Mouse (Mus musculus) forebrain, embryonic 11.5 days (tissue): ENCODE measurements at regions not wholly inside any gene's neighbourhood (a gene's known extent, or its start where the extent isn't known, plus 50 kb on each side); places are given as distances from the start of the nearest gene placed in this dataset.
"Not testable (repeated sequence)": the region's sequence is repeated elsewhere in the genome, so short reads cannot be mapped to it uniquely, and the experiment has no call there.

Source experiments
- ATAC-seq: fragments of 200-750 bp; cut with Nextera tagmentation; replicated peaks from 2 replicates; pipeline ENCODE4 v1.8.0; 2017; ENCODE audit warnings: moderate TSS enrichment; ENCODE audit not compliant: low FRiP score
- DNase-seq: peaks from one replicate; pipeline ENCODE4 v3.0.0-alpha.2; 2017; ENCODE audit warnings: low spot score
- H3K27ac ChIP-seq: fragments of 300-500 bp; sonication (generic); 2 replicates; pipeline ENCODE4 v1.5.1; 2014; ENCODE audit warnings: low read depth, low read length
- H3K27me3 ChIP-seq: fragments of 300-500 bp; sonication (generic); 2 replicates; pipeline ENCODE4 v1.6.1; 2014; ENCODE audit warnings: mild to moderate bottlenecking, low read length, mixed read lengths; ENCODE audit not compliant: control insufficient read depth, insufficient read depth
- H3K36me3 ChIP-seq: fragments of 300-500 bp; sonication (generic); 2 replicates; pipeline ENCODE4 v1.6.1; 2014; ENCODE audit warnings: mild to moderate bottlenecking, low read length, moderate library complexity, mixed read lengths; ENCODE audit not compliant: control insufficient read depth, insufficient read depth
- H3K4me1 ChIP-seq: fragments of 300-500 bp; sonication (generic); replicated peaks from 2 replicates; pipeline ENCODE4 v1.6.1; 2014; ENCODE audit warnings: low read length, mixed read lengths; ENCODE audit not compliant: control insufficient read depth, insufficient read depth
- H3K4me2 ChIP-seq: fragments of 300-500 bp; sonication (generic); 2 replicates; pipeline ENCODE4 v1.6.1; 2014; ENCODE audit warnings: low read depth, mild to moderate bottlenecking, low read length, moderate library complexity, mixed read lengths; ENCODE audit not compliant: severe bottlenecking
- H3K4me3 ChIP-seq: fragments of 300-500 bp; sonication (generic); 2 replicates; pipeline ENCODE4 v1.5.1; 2014; ENCODE audit warnings: low read depth, low read length
- H3K9ac ChIP-seq: fragments of 300-500 bp; sonication (generic); 2 replicates; pipeline ENCODE4 v1.6.1; 2014; ENCODE audit warnings: low read length
- H3K9me3 ChIP-seq: fragments of 300-500 bp; sonication (generic); 2 replicates; pipeline ENCODE4 v1.6.1; 2016; ENCODE audit warnings: low read length, mixed read lengths; ENCODE audit not compliant: control insufficient read depth
- WGBS: fragments of 180-500 bp; shearing (Covaris S2); extraction: QIAGEN DNeasy Blood & Tissue Kit; methylation state at CpG from one replicate; pipeline ENCODE4 v1.1.7; 2014; 5-methylcytosine and 5-hydroxymethylcytosine counted together

- H3K27ac ChIP-seq, result no peak overlapping the region
- ATAC-seq, result no peak
- DNase-seq, result no peak
- no peaks in the 10 kb centered on the region for H3K9me3 ChIP-seq
- H3K4me1 ChIP-seq, result no peaks in the 10 kb centered on the region
- no peak overlapping the region for H3K9ac ChIP-seq
- WGBS, result 88% methylated on average over 4 of the region's 4 CpGs
- no peak overlapping the region for H3K4me2 ChIP-seq
- H3K36me3 ChIP-seq, result no peaks in the 10 kb centered on the region
- H3K27me3 ChIP-seq, result no peaks in the 10 kb centered on the region
- H3K4me3 ChIP-seq, result no peak overlapping the region
Observed at GRCm38 (mm10) chr1:35202551-35202950, 352.8 kb downstream of the Plekhb2 start.

- H3K4me1 ChIP-seq, result no peaks in the 10 kb centered on the region
- no peak for ATAC-seq
- H3K4me3 ChIP-seq, result no peak overlapping the region
- no peak for DNase-seq
- H3K4me2 ChIP-seq, result no peak overlapping the region
- H3K9ac ChIP-seq, result no peak overlapping the region
- 87% methylated on average over 11 of the region's 11 CpGs for WGBS
- no peak overlapping the region for H3K27ac ChIP-seq
- no peaks in the 10 kb centered on the region for H3K36me3 ChIP-seq
- no peaks in the 10 kb centered on the region for H3K27me3 ChIP-seq
- H3K9me3 ChIP-seq, result no peaks in the 10 kb centered on the region
Observed at GRCm38 (mm10) chr1:35206834-35207529, 357.2 kb downstream of the Plekhb2 start.

- H3K27ac ChIP-seq, result no peak overlapping the region
- no peaks in the 10 kb centered on the region for H3K36me3 ChIP-seq
- H3K9me3 ChIP-seq, result no peaks in the 10 kb centered on the region
- no peaks in the 10 kb centered on the region for H3K27me3 ChIP-seq
- WGBS, result 85% methylated on average over 13 of the region's 13 CpGs
- H3K4me2 ChIP-seq, result no peak overlapping the region
- no peak for DNase-seq
- no peak overlapping the region for H3K4me3 ChIP-seq
- no peak overlapping the region for H3K9ac ChIP-seq
- H3K4me1 ChIP-seq, result no peaks in the 10 kb centered on the region
- no peak for ATAC-seq
Observed at GRCm38 (mm10) chr1:35212111-35212891, 362.5 kb downstream of the Plekhb2 start.

GRCm38 (mm10) chr1:35213875-35214274 lies 364.1 kb downstream of the Plekhb2 start:
- DNase-seq (no peak), ATAC-seq (no peak)
- Histone ChIP-seq H3K4me2 (no peak overlapping the region), H3K9me3 (no peaks in the 10 kb centered on the region), H3K4me3 (no peak overlapping the region), H3K27ac (no peak overlapping the region), H3K36me3 (no peaks in the 10 kb centered on the region), H3K4me1 (no peaks in the 10 kb centered on the region), H3K9ac (no peak overlapping the region), H3K27me3 (no peaks in the 10 kb centered on the region)
- 89% methylated on average over 10 of the region's 10 CpGs for WGBS

GRCm38 (mm10) chr1:35216411-35216810 lies 366.6 kb downstream of the Plekhb2 start:
- Histone ChIP-seq H3K9ac (no peak overlapping the region), H3K9me3 (no peaks in the 10 kb centered on the region), H3K4me3 (no peak overlapping the region), H3K27ac (no peak overlapping the region), H3K4me1 (no peaks in the 10 kb centered on the region), H3K27me3 (no peaks in the 10 kb centered on the region), H3K4me2 (no peak overlapping the region), H3K36me3 (no peaks in the 10 kb centered on the region)
- no peak for DNase-seq
- 90% methylated on average over 8 of the region's 8 CpGs for WGBS
- no peak for ATAC-seq

- not testable (repeated sequence) for H3K27ac ChIP-seq, DNase-seq, H3K27me3 ChIP-seq, H3K9ac ChIP-seq, H3K36me3 ChIP-seq, H3K4me1 ChIP-seq, H3K4me2 ChIP-seq, ATAC-seq, H3K9me3 ChIP-seq, H3K4me3 ChIP-seq
- WGBS, result 89% methylated on average over 6 of the region's 6 CpGs
Observed at GRCm38 (mm10) chr1:35220215-35220614, 370.4 kb downstream of the Plekhb2 start.

- Histone ChIP-seq H3K36me3 (no peaks in the 10 kb centered on the region), H3K9ac (no peak overlapping the region), H3K4me3 (no peak overlapping the region), H3K4me1 (no peaks in the 10 kb centered on the region), H3K9me3 (no peaks in the 10 kb centered on the region), H3K4me2 (no peak overlapping the region), H3K27ac (no peak overlapping the region), H3K27me3 (no peaks in the 10 kb centered on the region)
- DNase-seq (no peak), ATAC-seq (no peak)
- 78% methylated on average over 9 of the region's 9 CpGs for WGBS
Observed at GRCm38 (mm10) chr1:35220751-35221150, 371.0 kb downstream of the Plekhb2 start.

GRCm38 (mm10) chr1:35232592-35232991 lies 382.8 kb downstream of the Plekhb2 start:
- ATAC-seq (no peak), DNase-seq (no peak)
- Histone ChIP-seq H3K27ac (no peak overlapping the region), H3K27me3 (no peaks in the 10 kb centered on the region), H3K4me2 (no peak overlapping the region), H3K9ac (no peak overlapping the region), H3K9me3 (no peaks in the 10 kb centered on the region), H3K4me3 (no peak overlapping the region), H3K36me3 (no peaks in the 10 kb centered on the region), H3K4me1 (no peaks in the 10 kb centered on the region)
- WGBS, result 24% methylated on average over 2 of the region's 2 CpGs

GRCm38 (mm10) chr1:35238139-35238538 lies 388.4 kb downstream of the Plekhb2 start:
- no peak overlapping the region for H3K4me3 ChIP-seq
- no peaks in the 10 kb centered on the region for H3K36me3 ChIP-seq
- no peak overlapping the region for H3K9ac ChIP-seq
- no peak overlapping the region for H3K4me2 ChIP-seq
- DNase-seq, result no peak
- no peaks in the 10 kb centered on the region for H3K27me3 ChIP-seq
- no peaks in the 10 kb centered on the region for H3K4me1 ChIP-seq
- H3K27ac ChIP-seq, result no peak overlapping the region
- no peak for ATAC-seq
- no peaks in the 10 kb centered on the region for H3K9me3 ChIP-seq
